Mouse (Mus musculus): ENCODE measurements around the gene Olfr568. TPM values are rescaled to one million over a fixed set of nuclear protein-coding genes. Genes with fewer than 3 reads are reported as not detected.

The Olfr568 gene
- polyA plus RNA-seq (2015; fragmentation: Nextera tagmentation; extraction: Ambion mirVana), result not detected in 2 replicates

GRCm38 (mm10) chr7:102876822-102877221 lies at the start of gene Olfr568:
Olfr568 (plus strand) TSS chr7:102877122.
- H3K36me3 ChIP-seq (ENCODE audit: control insufficient read depth, insufficient read depth), result no peaks in the 10 kb centered on the region

GRCm38 (mm10) chr7:102855807-102856206 lies 21.1 kb upstream of the Olfr568 start:
- H3K27me3 ChIP-seq (ENCODE audit: control insufficient read depth, insufficient read depth, low read length), result no peaks in the 10 kb centered on the region
- H3K36me3 ChIP-seq (ENCODE audit: control insufficient read depth, insufficient read depth), result no peaks in the 10 kb centered on the region
- no peak overlapping the region for H3K9ac ChIP-seq (ENCODE audit: low read length)
- H3K4me3 ChIP-seq (ENCODE audit: low read length), result no peak overlapping the region
- H3K27ac ChIP-seq (ENCODE audit: low read length), result no peak overlapping the region
- H3K4me2 ChIP-seq (ENCODE audit: low read depth, low read length), result no peak overlapping the region
- ATAC-seq (replicated peaks; ENCODE audit: extremely low read depth, insufficient read depth, low FRiP score), result no peak
- H3K4me1 ChIP-seq (ENCODE audit: control insufficient read depth, insufficient read depth, low read length), result no peaks in the 10 kb centered on the region
- no peaks in the 10 kb centered on the region for H3K9me3 ChIP-seq (replicated peaks; ENCODE audit: control insufficient read depth, low read length)

More at GRCm38 (mm10) chr7:102876822-102877221, at the start of gene Olfr568:
- H3K9me3 ChIP-seq (replicated peaks; ENCODE audit: control insufficient read depth, low read length), result no peaks in the 10 kb centered on the region
- no peaks in the 10 kb centered on the region for H3K4me1 ChIP-seq (ENCODE audit: control insufficient read depth, insufficient read depth, low read length)
- H3K4me2 ChIP-seq (ENCODE audit: low read depth, low read length), result no peak within 1 kb of the TSS
- ATAC-seq (replicated peaks; ENCODE audit: extremely low read depth, insufficient read depth, low FRiP score), result no peak
- H3K27ac ChIP-seq (ENCODE audit: low read length), result no peak within 1 kb of the TSS
- no peak within 1 kb of the TSS for H3K9ac ChIP-seq (ENCODE audit: low read length)
- no peak within 1 kb of the TSS for H3K4me3 ChIP-seq (ENCODE audit: low read length)
- no peaks in the 10 kb centered on the region for H3K27me3 ChIP-seq (ENCODE audit: control insufficient read depth, insufficient read depth, low read length)

- no peak within 1 kb of the TSS for H3K27ac ChIP-seq (ENCODE audit: low read length)
- H3K9me3 ChIP-seq (replicated peaks; ENCODE audit: control insufficient read depth, low read length), result no peaks in the 10 kb centered on the region
- no peak within 1 kb of the TSS for H3K4me2 ChIP-seq (ENCODE audit: low read depth, low read length)
- no peaks in the 10 kb centered on the region for H3K27me3 ChIP-seq (ENCODE audit: control insufficient read depth, insufficient read depth, low read length)
- H3K36me3 ChIP-seq (ENCODE audit: control insufficient read depth, insufficient read depth), result no peaks in the 10 kb centered on the region
- no peak within 1 kb of the TSS for H3K4me3 ChIP-seq (ENCODE audit: low read length)
- no peaks in the 10 kb centered on the region for H3K4me1 ChIP-seq (ENCODE audit: control insufficient read depth, insufficient read depth, low read length)
- no peak within 1 kb of the TSS for H3K9ac ChIP-seq (ENCODE audit: low read length)
- no peak for ATAC-seq (replicated peaks; ENCODE audit: extremely low read depth, insufficient read depth, low FRiP score)
- WGBS, result 89% methylated on average over 1 of the region's 1 CpGs
Observed at GRCm38 (mm10) chr7:102858665-102859064, 18.3 kb upstream of the Olfr568 start, which contains the start of gene Olfr566. Olfr566 (minus strand) TSS chr7:102858765.

- ATAC-seq (replicated peaks; ENCODE audit: extremely low read depth, insufficient read depth, low FRiP score), result no peak
- Histone ChIP-seq H3K4me2 (ENCODE audit: low read depth, low read length) (no peak within 1 kb of the TSS), H3K4me1 (ENCODE audit: control insufficient read depth, insufficient read depth, low read length) (no peaks in the 10 kb centered on the region), H3K36me3 (ENCODE audit: control insufficient read depth, insufficient read depth) (no peaks in the 10 kb centered on the region), H3K27me3 (ENCODE audit: control insufficient read depth, insufficient read depth, low read length) (no peaks in the 10 kb centered on the region), H3K9me3 (replicated peaks; ENCODE audit: control insufficient read depth, low read length) (no peaks in the 10 kb centered on the region), H3K27ac (ENCODE audit: low read length) (no peak within 1 kb of the TSS), H3K4me3 (ENCODE audit: low read length) (no peak within 1 kb of the TSS), H3K9ac (ENCODE audit: low read length) (no peak within 1 kb of the TSS)
- WGBS, result 64% methylated on average over 3 of the region's 3 CpGs
Observed at GRCm38 (mm10) chr7:102890782-102891181, 13.9 kb downstream of the Olfr568 start, which contains the start of gene Olfr569. Olfr569 (minus strand) TSS chr7:102890882.

- 31% methylated on average over 1 of the region's 1 CpGs for WGBS
Observed at GRCm38 (mm10) chr7:102915261-102915660, 38.3 kb downstream of the Olfr568 start.

GRCm38 (mm10) chr7:102916405-102916804 lies 39.5 kb downstream of the Olfr568 start:
- no peak overlapping the region for H3K4me3 ChIP-seq (ENCODE audit: low read length)
- 35% methylated on average over 5 of the region's 5 CpGs for WGBS
- no peaks in the 10 kb centered on the region for H3K27me3 ChIP-seq (ENCODE audit: control insufficient read depth, insufficient read depth, low read length)
- no peaks in the 10 kb centered on the region for H3K9me3 ChIP-seq (replicated peaks; ENCODE audit: control insufficient read depth, low read length)
- H3K4me1 ChIP-seq (ENCODE audit: control insufficient read depth, insufficient read depth, low read length), result 0 out of 2 replicates have a peak, but pooled peaks cover 2% of the 10 kb centered on the region
- no peak overlapping the region for H3K4me2 ChIP-seq (ENCODE audit: low read depth, low read length)
- ATAC-seq (replicated peaks; ENCODE audit: extremely low read depth, insufficient read depth, low FRiP score), result peak; percentile 41; the same call in 1 of the 2 replicates
- H3K27ac ChIP-seq (ENCODE audit: low read length), result no peak overlapping the region
- no peaks in the 10 kb centered on the region for H3K36me3 ChIP-seq (ENCODE audit: control insufficient read depth, insufficient read depth)
- H3K9ac ChIP-seq (ENCODE audit: low read length), result no peak overlapping the region

More at GRCm38 (mm10) chr7:102915261-102915660, 38.3 kb downstream of the Olfr568 start:
- H3K4me1 ChIP-seq (ENCODE audit: control insufficient read depth, insufficient read depth, low read length), result 0 out of 2 replicates have a peak, but pooled peaks cover 2% of the 10 kb centered on the region
- H3K4me3 ChIP-seq (ENCODE audit: low read length), result no peak overlapping the region
- no peak overlapping the region for H3K4me2 ChIP-seq (ENCODE audit: low read depth, low read length)
- no peak for ATAC-seq (replicated peaks; ENCODE audit: extremely low read depth, insufficient read depth, low FRiP score)
- H3K27me3 ChIP-seq (ENCODE audit: control insufficient read depth, insufficient read depth, low read length), result no peaks in the 10 kb centered on the region
- no peak overlapping the region for H3K9ac ChIP-seq (ENCODE audit: low read length)
- H3K9me3 ChIP-seq (replicated peaks; ENCODE audit: control insufficient read depth, low read length), result no peaks in the 10 kb centered on the region
- H3K36me3 ChIP-seq (ENCODE audit: control insufficient read depth, insufficient read depth), result no peaks in the 10 kb centered on the region
- no peak overlapping the region for H3K27ac ChIP-seq (ENCODE audit: low read length)

- 66% methylated on average over 4 of the region's 4 CpGs for WGBS
- H3K27me3 ChIP-seq (ENCODE audit: control insufficient read depth, insufficient read depth, low read length), result no peaks in the 10 kb centered on the region
- H3K4me1 ChIP-seq (ENCODE audit: control insufficient read depth, insufficient read depth, low read length), result 0 out of 2 replicates have a peak, but pooled peaks cover 2% of the 10 kb centered on the region
- H3K4me3 ChIP-seq (ENCODE audit: low read length), result no peak within 1 kb of the TSS
- H3K27ac ChIP-seq (ENCODE audit: low read length), result no peak within 1 kb of the TSS
- no peaks in the 10 kb centered on the region for H3K36me3 ChIP-seq (ENCODE audit: control insufficient read depth, insufficient read depth)
- no peak within 1 kb of the TSS for H3K9ac ChIP-seq (ENCODE audit: low read length)
- no peaks in the 10 kb centered on the region for H3K9me3 ChIP-seq (replicated peaks; ENCODE audit: control insufficient read depth, low read length)
- no peak for ATAC-seq (replicated peaks; ENCODE audit: extremely low read depth, insufficient read depth, low FRiP score)
- H3K4me2 ChIP-seq (ENCODE audit: low read depth, low read length), result no peak within 1 kb of the TSS
Observed at GRCm38 (mm10) chr7:102917032-102917875, 40.3 kb downstream of the Olfr568 start, which contains the start of gene Olfr571. Olfr571 (minus strand) TSS chr7:102917536.

GRCm38 (mm10) chr7:102919632-102920031 lies 42.7 kb downstream of the Olfr568 start:
- H3K36me3 ChIP-seq (ENCODE audit: control insufficient read depth, insufficient read depth), result no peaks in the 10 kb centered on the region
- WGBS, result 8% methylated on average over 1 of the region's 1 CpGs
- H3K27ac ChIP-seq (ENCODE audit: low read length), result no peak overlapping the region
- H3K4me2 ChIP-seq (ENCODE audit: low read depth, low read length), result no peak overlapping the region
- H3K9me3 ChIP-seq (replicated peaks; ENCODE audit: control insufficient read depth, low read length), result no peaks in the 10 kb centered on the region
- no peak overlapping the region for H3K9ac ChIP-seq (ENCODE audit: low read length)
- H3K4me1 ChIP-seq (ENCODE audit: control insufficient read depth, insufficient read depth, low read length), result 0 out of 2 replicates have a peak, but pooled peaks cover 2% of the 10 kb centered on the region
- H3K4me3 ChIP-seq (ENCODE audit: low read length), result no peak overlapping the region
- ATAC-seq (replicated peaks; ENCODE audit: extremely low read depth, insufficient read depth, low FRiP score), result peak; percentile 49; the same call in 1 of the 2 replicates
- H3K27me3 ChIP-seq (ENCODE audit: control insufficient read depth, insufficient read depth, low read length), result no peaks in the 10 kb centered on the region

GRCm38 (mm10) chr7:102924109-102924508 lies 47.2 kb downstream of the Olfr568 start, which contains the start of gene Olfr572:
Olfr572 (plus strand) TSS chr7:102924409.
- H3K4me1 ChIP-seq (ENCODE audit: control insufficient read depth, insufficient read depth, low read length), result no peaks in the 10 kb centered on the region
- H3K4me3 ChIP-seq (ENCODE audit: low read length), result no peak within 1 kb of the TSS
- H3K4me2 ChIP-seq (ENCODE audit: low read depth, low read length), result no peak within 1 kb of the TSS
- no peaks in the 10 kb centered on the region for H3K36me3 ChIP-seq (ENCODE audit: control insufficient read depth, insufficient read depth)
- no peak within 1 kb of the TSS for H3K27ac ChIP-seq (ENCODE audit: low read length)
- 50% methylated on average over 1 of the region's 1 CpGs for WGBS
- no peaks in the 10 kb centered on the region for H3K9me3 ChIP-seq (replicated peaks; ENCODE audit: control insufficient read depth, low read length)
- no peaks in the 10 kb centered on the region for H3K27me3 ChIP-seq (ENCODE audit: control insufficient read depth, insufficient read depth, low read length)
- H3K9ac ChIP-seq (ENCODE audit: low read length), result no peak within 1 kb of the TSS
- ATAC-seq (replicated peaks; ENCODE audit: extremely low read depth, insufficient read depth, low FRiP score), result no peak
